Mouse (Mus musculus): ENCODE data around the gene Csf3.
"Not testable (repeated sequence)": the region's sequence is repeated elsewhere in the genome, so short reads cannot be mapped to it uniquely, and the experiment has no call there.

The Csf3 gene

GRCm38 (mm10) chr11:98730727-98731126 is 29.7 kb downstream of the Csf3 start:
- DNase-seq (ENCODE audit: low spot score), result no peak

DNA sequence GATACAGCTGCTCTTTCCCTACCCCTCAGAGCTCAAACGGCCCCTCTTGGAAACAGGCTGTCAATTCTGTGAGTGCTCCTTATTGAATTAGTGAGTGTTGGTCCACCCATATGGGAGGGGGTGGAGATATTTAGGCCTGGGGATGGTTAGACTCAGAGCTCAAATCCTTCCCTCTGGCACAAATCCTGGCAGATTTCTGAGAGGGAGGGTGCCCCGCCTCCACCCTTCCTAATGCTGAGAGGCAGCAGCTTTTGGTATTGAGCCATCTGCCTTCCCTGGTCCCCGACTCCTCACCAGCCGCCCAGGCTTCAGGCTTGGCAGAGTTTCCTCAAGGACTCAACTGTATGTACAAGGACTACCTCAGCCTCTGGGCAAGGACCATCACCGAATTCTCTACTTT is 30.1 kb downstream of the Csf3 start:
- DNase-seq (ENCODE audit: low spot score), result no peak

DNA sequence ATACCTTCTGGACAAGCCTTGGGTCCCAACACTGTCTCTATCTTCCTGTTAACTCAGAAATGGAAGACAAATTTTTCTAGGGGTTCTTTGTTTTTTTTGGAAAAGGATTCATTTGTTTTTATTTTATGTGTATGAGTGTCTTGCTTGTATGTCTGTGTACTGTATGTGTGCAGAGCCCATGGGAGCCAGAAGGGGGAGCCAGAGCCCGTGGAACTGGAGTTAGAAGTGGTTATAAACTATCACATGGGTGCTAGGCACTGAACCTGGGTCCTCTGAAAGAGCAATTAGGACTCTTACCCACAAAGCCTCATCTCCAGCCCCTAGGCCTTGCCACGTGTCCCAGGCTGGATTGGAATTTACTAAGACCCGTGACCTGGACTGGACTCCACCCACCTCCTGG is 33.0 kb downstream of the Csf3 start:
- DNase-seq (ENCODE audit: low spot score), result no peak

DNA sequence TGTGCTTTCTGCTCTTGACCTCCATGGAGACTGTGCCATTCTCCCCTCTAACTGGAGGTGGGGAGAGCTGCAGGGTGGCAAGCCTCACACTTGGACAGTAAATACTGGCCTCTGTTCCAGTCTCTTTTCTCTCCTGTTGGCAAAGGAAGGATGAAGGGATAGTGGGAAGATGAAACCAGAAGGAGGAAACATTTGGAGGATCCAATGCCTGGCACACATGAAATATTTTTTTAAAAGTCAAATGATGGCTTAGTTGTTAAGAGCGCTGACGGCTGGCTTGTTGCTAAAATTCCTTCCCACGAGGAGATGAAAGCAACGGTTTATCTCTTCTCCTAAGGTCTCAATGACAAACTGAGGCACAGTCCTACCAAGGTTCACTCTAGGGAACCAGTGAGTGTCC is 34.0 kb downstream of the Csf3 start:
- DNase-seq (ENCODE audit: low spot score), result no peak

- DNase-seq (ENCODE audit: low spot score), result no peak
These were observed 35.1 kb downstream of the Csf3 start for GRCm38 (mm10) chr11:98736176-98736575.

DNA sequence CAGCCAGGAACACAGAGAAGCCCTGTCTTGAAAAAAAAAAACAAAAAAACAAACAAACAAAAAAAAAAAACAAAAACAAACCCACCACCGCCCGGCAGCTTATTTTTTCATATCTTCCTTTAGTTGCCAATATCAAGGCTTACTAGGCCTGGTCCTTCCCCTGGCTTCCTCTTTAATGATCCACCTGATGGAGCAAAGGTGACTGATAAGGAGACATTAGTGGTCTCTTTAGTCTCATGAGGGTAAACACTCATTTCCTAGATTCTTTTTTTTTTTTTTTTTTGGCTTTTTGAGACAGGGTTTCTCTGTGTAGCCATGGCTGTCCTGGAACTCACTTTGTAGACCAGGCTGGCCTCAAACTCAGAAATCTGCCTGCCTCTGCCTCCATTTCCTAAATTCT is 36.2 kb downstream of the Csf3 start:
- not testable (repeated sequence) for DNase-seq (ENCODE audit: low spot score)

DNA sequence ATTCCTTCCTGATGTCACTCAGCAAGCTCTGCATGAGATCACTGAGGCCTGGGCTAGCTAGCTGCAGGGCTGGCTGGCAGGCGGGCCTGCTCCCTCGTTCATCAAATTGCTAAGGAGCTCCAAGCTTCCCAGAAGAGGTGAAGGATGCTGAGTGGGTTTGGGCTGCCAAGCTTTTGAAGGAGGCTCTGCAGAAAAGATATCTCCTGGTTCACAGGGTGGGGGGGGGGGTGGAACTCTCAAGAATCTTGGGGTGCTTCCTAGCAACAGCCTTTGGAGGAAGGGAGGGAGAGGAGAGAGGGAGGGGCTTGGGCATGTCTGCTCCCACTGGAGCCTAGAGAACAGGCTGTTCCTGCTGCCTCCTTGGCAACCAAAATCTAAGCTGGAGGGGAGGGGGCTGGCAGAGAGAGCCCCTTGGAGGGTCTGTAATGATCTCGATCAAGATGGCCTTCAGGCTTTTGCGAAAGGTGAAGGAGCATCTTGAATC is 37.4 kb downstream of the Csf3 start:
- no peak for DNase-seq (ENCODE audit: low spot score)

DNA sequence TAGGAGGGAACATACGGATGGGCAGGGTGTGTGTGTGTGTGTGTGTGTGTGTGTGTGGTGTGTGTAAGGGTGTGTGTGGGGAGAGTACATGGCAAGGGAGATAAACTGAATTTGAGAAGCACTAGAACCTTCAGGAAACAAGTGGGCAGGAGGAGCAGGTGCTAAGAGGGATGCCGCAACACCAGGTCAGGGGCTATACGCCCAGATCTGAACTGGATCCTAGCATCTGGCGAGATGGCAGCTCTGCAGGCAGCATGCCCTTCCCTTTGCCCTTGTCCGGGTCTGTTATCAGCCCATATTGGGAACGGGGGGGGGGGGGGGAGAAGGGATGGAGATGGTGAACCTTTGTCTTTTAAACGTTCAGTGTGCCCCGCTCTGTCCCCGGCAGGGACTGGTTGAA is 37.9 kb downstream of the Csf3 start:
- no peak for DNase-seq (ENCODE audit: low spot score)

GRCm38 (mm10) chr11:98740026-98740392 is 38.9 kb downstream of the Csf3 start:
- no peak for DNase-seq (ENCODE audit: low spot score)

DNA sequence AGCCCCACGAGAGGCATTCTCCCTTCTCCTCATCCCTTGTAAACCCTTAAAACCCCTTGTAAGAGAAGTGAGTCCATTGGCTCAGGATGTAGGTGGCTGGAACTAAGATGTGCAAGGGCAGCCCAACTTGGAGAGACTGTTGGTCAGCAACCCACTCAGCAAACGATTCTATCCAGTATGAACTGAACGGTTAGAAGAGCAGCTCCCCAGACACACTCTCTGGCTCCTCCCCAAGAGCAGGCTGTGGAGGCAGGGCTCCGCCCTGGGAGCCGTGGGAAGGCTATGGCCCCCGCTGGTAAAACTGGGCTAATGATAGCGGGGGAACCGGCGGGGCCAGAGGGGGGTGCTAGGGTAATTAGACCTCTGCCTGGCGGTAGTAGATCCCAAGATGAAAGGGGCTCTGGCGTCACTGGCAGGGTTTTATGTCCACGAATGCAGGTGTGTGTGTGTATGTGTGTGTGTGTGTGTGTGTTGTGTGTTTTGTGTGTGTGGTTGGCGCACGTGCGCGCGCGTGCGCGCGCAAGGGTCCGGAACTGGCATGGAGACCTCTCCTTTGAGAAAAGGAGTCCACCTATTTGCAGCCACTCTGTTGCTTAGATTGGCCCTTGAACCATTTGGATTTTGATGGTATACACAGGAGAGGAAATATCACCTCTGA is 39.5 kb downstream of the Csf3 start, which contains the start of gene Thra:
TSS of gene Thra (plus strand) at position 246 of the 658 bp plus-strand sequence.
- no peak for DNase-seq (ENCODE audit: low spot score)

GRCm38 (mm10) chr11:98741051-98741620 is 40.1 kb downstream of the Csf3 start:
- DNase-seq (ENCODE audit: low spot score), result no peak

- no peak for DNase-seq (ENCODE audit: low spot score)
These were observed 40.7 kb downstream of the Csf3 start for GRCm38 (mm10) chr11:98741622-98742396.

DNA sequence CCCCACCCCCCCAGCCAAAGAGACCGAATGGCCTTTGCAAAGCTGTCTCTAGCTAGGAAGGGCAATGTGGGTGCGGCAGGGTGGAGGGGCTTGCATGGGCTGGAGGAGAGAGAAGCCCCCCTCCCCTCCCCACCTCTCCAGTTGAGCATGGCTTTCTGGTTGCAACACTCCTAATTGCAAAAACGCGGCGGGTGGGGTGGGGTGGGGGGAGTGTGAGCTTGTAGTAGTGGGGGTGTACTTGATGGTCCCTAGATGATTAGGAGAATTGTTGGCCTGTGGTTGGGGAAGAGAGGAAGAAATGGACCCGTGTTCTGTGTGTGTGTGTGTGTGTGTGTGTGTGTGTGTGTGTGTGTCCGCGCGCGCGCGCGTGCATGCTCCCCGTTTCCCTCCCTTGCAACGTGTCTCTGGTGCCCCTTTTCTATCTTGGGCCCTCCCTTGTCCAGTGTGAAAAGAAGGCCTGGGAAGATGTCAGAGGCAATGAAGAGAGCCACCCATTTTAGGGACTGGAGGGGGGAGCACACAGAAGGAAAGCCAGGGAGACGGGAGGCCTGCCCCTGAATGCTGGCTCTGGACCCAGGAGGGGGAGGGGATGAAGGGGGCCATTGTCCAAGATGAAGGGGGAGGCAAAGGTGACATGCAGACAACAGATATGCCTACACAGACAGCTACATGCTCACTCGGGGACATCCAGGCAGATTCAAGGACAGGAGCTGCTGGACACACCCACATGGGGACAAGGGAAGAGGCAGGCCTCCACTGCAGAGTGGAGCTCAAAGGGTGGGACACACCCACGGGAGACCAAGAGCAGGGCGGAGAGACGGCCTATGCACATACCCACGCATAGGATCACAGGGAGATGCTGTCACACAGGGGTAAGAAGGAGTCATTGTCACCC is 41.6 kb downstream of the Csf3 start:
- DNase-seq (ENCODE audit: low spot score), result no peak

DNA sequence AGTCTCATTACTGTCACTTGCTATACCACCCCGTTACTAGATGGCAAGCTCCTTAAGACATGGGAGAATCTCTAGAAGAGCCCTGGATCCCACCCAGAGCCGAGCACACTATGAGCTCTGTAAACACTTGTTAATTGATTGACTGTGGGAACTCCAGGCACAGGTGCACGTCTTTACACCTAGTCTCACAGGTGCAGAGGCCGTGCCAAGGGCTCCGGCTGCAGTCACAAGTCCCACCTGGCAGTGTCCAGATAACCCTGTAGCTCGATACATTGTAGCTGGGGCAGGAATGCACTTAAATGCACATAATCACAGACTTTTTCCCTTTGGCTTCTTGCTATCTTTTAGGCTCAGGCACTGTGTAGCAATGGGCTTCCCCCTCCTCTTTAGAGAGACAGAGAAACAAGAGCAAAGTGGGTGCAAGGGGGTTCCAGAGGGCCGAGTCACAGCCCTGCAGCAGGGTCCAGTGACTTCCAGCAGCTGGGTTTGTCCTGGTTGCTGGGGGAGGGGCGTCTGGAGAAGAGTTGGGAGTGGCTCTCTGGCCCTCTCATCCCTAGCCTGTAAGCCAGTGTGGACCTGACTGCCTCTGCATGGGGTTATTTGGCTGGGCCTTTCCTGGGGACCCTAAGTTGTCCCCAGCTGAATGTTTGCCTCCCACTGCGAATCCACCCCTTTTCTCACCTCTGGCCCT is 42.7 kb downstream of the Csf3 start:
- DNase-seq (ENCODE audit: low spot score), result no peak

- no peak for DNase-seq (ENCODE audit: low spot score)
These were observed 43.5 kb downstream of the Csf3 start for GRCm38 (mm10) chr11:98744456-98745019.

GRCm38 (mm10) chr11:98745932-98746853 is 45.1 kb downstream of the Csf3 start:
- DNase-seq (ENCODE audit: low spot score), result no peak

- no peak for DNase-seq (ENCODE audit: low spot score)
These were observed 46.0 kb downstream of the Csf3 start for GRCm38 (mm10) chr11:98746855-98747693.

GRCm38 (mm10) chr11:98747804-98748505 is 46.9 kb downstream of the Csf3 start:
- DNase-seq (ENCODE audit: low spot score), result no peak
